Mouse (Mus musculus): Measurements from ENCODE around the gene Lpin3. TPM values are rescaled to one million over a fixed set of nuclear protein-coding genes. Genes with fewer than 3 reads are reported as not detected.
A peak's percentile ranks its signal among the peaks of the same experiment; 100 is the strongest.

The Lpin3 gene
- polyA plus RNA-seq, 1 experiment from 2014 or later, result 0.15 TPM

GRCm38 (mm10) chr2:160871310-160871709 is 9.2 kb upstream of the Lpin3 start:
- 74% methylated on average over 3 of the region's 3 CpGs for WGBS
- ATAC-seq (replicated peaks), result no peak
- Histone ChIP-seq H3K4me2 (replicated peaks) (peak overlapping the region; percentile 27), H3K27ac (replicated peaks) (no peak overlapping the region), H3K27me3 (no peaks in the 10 kb centered on the region), H3K9ac (replicated peaks) (peak overlapping the region; percentile 15; the same call in 1 of the 2 replicates), H3K4me1 (peaks cover 17% of the 10 kb centered on the region), H3K4me3 (peak overlapping the region; percentile 20), H3K9me3 (no peaks in the 10 kb centered on the region), H3K36me3 (no peaks in the 10 kb centered on the region)

GRCm38 (mm10) chr2:160872395-160872794 is 8.1 kb upstream of the Lpin3 start:
- Histone ChIP-seq H3K4me1 (peaks cover 17% of the 10 kb centered on the region), H3K27ac (replicated peaks) (peak overlapping the region; percentile 99), H3K9ac (replicated peaks) (peak overlapping the region; percentile 97), H3K27me3 (no peaks in the 10 kb centered on the region), H3K4me2 (replicated peaks) (peak overlapping the region; percentile 71), H3K36me3 (no peaks in the 10 kb centered on the region), H3K9me3 (no peaks in the 10 kb centered on the region), H3K4me3 (peak overlapping the region; percentile 87)
- under 1% methylated on average over 46 of the region's 47 CpGs for WGBS
- ATAC-seq (replicated peaks), result peak; percentile 91

- peak within 1 kb of the TSS; percentile 97 for H3K9ac ChIP-seq (replicated peaks)
- peak within 1 kb of the TSS; percentile 71 for H3K4me2 ChIP-seq (replicated peaks)
- no peaks in the 10 kb centered on the region for H3K9me3 ChIP-seq
- WGBS, result under 1% methylated on average over 48 of the region's 48 CpGs
- no peaks in the 10 kb centered on the region for H3K36me3 ChIP-seq
- no peaks in the 10 kb centered on the region for H3K27me3 ChIP-seq
- H3K27ac ChIP-seq (replicated peaks), result peak within 1 kb of the TSS; percentile 99
- peak within 1 kb of the TSS; percentile 87 for H3K4me3 ChIP-seq
- peak; percentile 98 for ATAC-seq (replicated peaks)
- H3K4me1 ChIP-seq, result peaks cover 17% of the 10 kb centered on the region
These were observed 7.5 kb upstream of the Lpin3 start, which contains the start of gene Zhx3 for GRCm38 (mm10) chr2:160872890-160873382. Gene Zhx3 (minus strand): TSS chr2:160872998.

GRCm38 (mm10) chr2:160874231-160874877 is 6.1 kb upstream of the Lpin3 start:
- 88% methylated on average over 5 of the region's 5 CpGs for WGBS

GRCm38 (mm10) chr2:160876115-160876514 is 4.4 kb upstream of the Lpin3 start:
- 88% methylated on average over 4 of the region's 4 CpGs for WGBS

More at GRCm38 (mm10) chr2:160874231-160874877, 6.1 kb upstream of the Lpin3 start:
- no peak overlapping the region for H3K27ac ChIP-seq (replicated peaks)
- H3K27me3 ChIP-seq, result no peaks in the 10 kb centered on the region
- H3K4me2 ChIP-seq (replicated peaks), result no peak overlapping the region
- H3K4me1 ChIP-seq, result peaks cover 17% of the 10 kb centered on the region
- no peaks in the 10 kb centered on the region for H3K36me3 ChIP-seq
- H3K4me3 ChIP-seq, result no peak overlapping the region
- no peak overlapping the region for H3K9ac ChIP-seq (replicated peaks)
- H3K9me3 ChIP-seq, result no peaks in the 10 kb centered on the region
- ATAC-seq (replicated peaks), result no peak

GRCm38 (mm10) chr2:160881462-160882101 is 1.1 kb downstream of the Lpin3 start:
- H3K9me3 ChIP-seq, result no peaks in the 10 kb centered on the region
- H3K27ac ChIP-seq (replicated peaks), result no peak overlapping the region
- WGBS, result 51% methylated on average over 6 of the region's 6 CpGs
- no peak for ATAC-seq (replicated peaks)
- no peak overlapping the region for H3K9ac ChIP-seq (replicated peaks)
- H3K4me3 ChIP-seq, result no peak overlapping the region
- no peaks in the 10 kb centered on the region for H3K36me3 ChIP-seq
- H3K27me3 ChIP-seq, result no peaks in the 10 kb centered on the region
- no peak overlapping the region for H3K4me2 ChIP-seq (replicated peaks)
- H3K4me1 ChIP-seq, result 0 out of 2 replicates have a peak, but pooled peaks cover 3% of the 10 kb centered on the region

More at GRCm38 (mm10) chr2:160876115-160876514, 4.4 kb upstream of the Lpin3 start:
- no peak for ATAC-seq (replicated peaks)
- H3K4me3 ChIP-seq, result no peak overlapping the region
- no peak overlapping the region for H3K4me2 ChIP-seq (replicated peaks)
- H3K4me1 ChIP-seq, result peaks cover 20% of the 10 kb centered on the region
- H3K27me3 ChIP-seq, result no peaks in the 10 kb centered on the region
- H3K36me3 ChIP-seq, result no peaks in the 10 kb centered on the region
- no peak overlapping the region for H3K9ac ChIP-seq (replicated peaks)
- no peak overlapping the region for H3K27ac ChIP-seq (replicated peaks)
- no peaks in the 10 kb centered on the region for H3K9me3 ChIP-seq

- no peak for ATAC-seq (replicated peaks)
- 76% methylated on average over 5 of the region's 5 CpGs for WGBS
- no peak overlapping the region for H3K4me2 ChIP-seq (replicated peaks)
These were observed 2.0 kb downstream of the Lpin3 start for GRCm38 (mm10) chr2:160882436-160882835.

GRCm38 (mm10) chr2:160883912-160884311 is 3.4 kb downstream of the Lpin3 start:
- Histone ChIP-seq H3K27ac (replicated peaks) (no peak overlapping the region), H3K36me3 (no peaks in the 10 kb centered on the region), H3K4me3 (no peak overlapping the region), H3K4me2 (replicated peaks) (no peak overlapping the region), H3K9me3 (no peaks in the 10 kb centered on the region), H3K9ac (replicated peaks) (no peak overlapping the region), H3K27me3 (0 out of 2 replicates have a peak, but pooled peaks cover 6% of the 10 kb centered on the region), H3K4me1 (peaks cover 14% of the 10 kb centered on the region)
- no peak for ATAC-seq (replicated peaks)
- 77% methylated on average over 4 of the region's 4 CpGs for WGBS

More at GRCm38 (mm10) chr2:160882436-160882835, 2.0 kb downstream of the Lpin3 start:
- H3K27me3 ChIP-seq, result no peaks in the 10 kb centered on the region
- H3K4me1 ChIP-seq, result peaks cover 5% of the 10 kb centered on the region; the same call in 1 of the 2 replicates
- no peak overlapping the region for H3K9ac ChIP-seq (replicated peaks)
- H3K9me3 ChIP-seq, result no peaks in the 10 kb centered on the region
- H3K4me3 ChIP-seq, result no peak overlapping the region
- no peak overlapping the region for H3K27ac ChIP-seq (replicated peaks)
- no peaks in the 10 kb centered on the region for H3K36me3 ChIP-seq

- H3K9ac ChIP-seq (replicated peaks), result no peak overlapping the region
- H3K27ac ChIP-seq (replicated peaks), result no peak overlapping the region
These were observed 4.4 kb downstream of the Lpin3 start for GRCm38 (mm10) chr2:160884830-160885229.

GRCm38 (mm10) chr2:160886221-160886620 is 5.8 kb downstream of the Lpin3 start:
- Histone ChIP-seq H3K36me3 (no peaks in the 10 kb centered on the region), H3K9ac (replicated peaks) (no peak overlapping the region), H3K4me3 (no peak overlapping the region), H3K4me1 (peaks cover 11% of the 10 kb centered on the region), H3K27me3 (0 out of 2 replicates have a peak, but pooled peaks cover 6% of the 10 kb centered on the region), H3K27ac (replicated peaks) (no peak overlapping the region), H3K4me2 (replicated peaks) (no peak overlapping the region), H3K9me3 (no peaks in the 10 kb centered on the region)
- WGBS, result 72% methylated on average over 3 of the region's 3 CpGs
- no peak for ATAC-seq (replicated peaks)

More at GRCm38 (mm10) chr2:160884830-160885229, 4.4 kb downstream of the Lpin3 start:
- Histone ChIP-seq H3K4me3 (no peak overlapping the region), H3K4me2 (replicated peaks) (no peak overlapping the region), H3K9me3 (no peaks in the 10 kb centered on the region), H3K4me1 (peaks cover 14% of the 10 kb centered on the region), H3K27me3 (0 out of 2 replicates have a peak, but pooled peaks cover 6% of the 10 kb centered on the region), H3K36me3 (no peaks in the 10 kb centered on the region)
- 21% methylated on average over 2 of the region's 2 CpGs for WGBS
- no peak for ATAC-seq (replicated peaks)

- Histone ChIP-seq H3K27ac (replicated peaks) (no peak overlapping the region), H3K4me2 (replicated peaks) (peak overlapping the region; percentile 58), H3K4me1 (peaks cover 11% of the 10 kb centered on the region), H3K4me3 (peak overlapping the region; percentile 37), H3K27me3 (0 out of 2 replicates have a peak, but pooled peaks cover 6% of the 10 kb centered on the region), H3K9me3 (no peaks in the 10 kb centered on the region), H3K9ac (replicated peaks) (no peak overlapping the region), H3K36me3 (no peaks in the 10 kb centered on the region)
- 3% methylated on average over 11 of the region's 11 CpGs for WGBS
- peak; percentile 88 for ATAC-seq (replicated peaks)
These were observed 6.8 kb downstream of the Lpin3 start for GRCm38 (mm10) chr2:160887284-160887683.

- no peak overlapping the region for H3K9ac ChIP-seq (replicated peaks)
- H3K9me3 ChIP-seq, result no peaks in the 10 kb centered on the region
- no peak overlapping the region for H3K27ac ChIP-seq (replicated peaks)
- no peaks in the 10 kb centered on the region for H3K36me3 ChIP-seq
- peak overlapping the region; percentile 37 for H3K4me3 ChIP-seq
- 0 out of 2 replicates have a peak, but pooled peaks cover 6% of the 10 kb centered on the region for H3K27me3 ChIP-seq
- 1% methylated on average over 26 of the region's 26 CpGs for WGBS
- peak overlapping the region; percentile 58 for H3K4me2 ChIP-seq (replicated peaks)
- H3K4me1 ChIP-seq, result peaks cover 11% of the 10 kb centered on the region
- ATAC-seq (replicated peaks), result peak; percentile 43
These were observed 7.4 kb downstream of the Lpin3 start for GRCm38 (mm10) chr2:160887859-160888258.

Measured in forebrain, embryonic 15.5 days (tissue).